Mouse (Mus musculus): Measurements from ENCODE around the gene Pla2g4d.

Pla2g4d gene

DNA sequence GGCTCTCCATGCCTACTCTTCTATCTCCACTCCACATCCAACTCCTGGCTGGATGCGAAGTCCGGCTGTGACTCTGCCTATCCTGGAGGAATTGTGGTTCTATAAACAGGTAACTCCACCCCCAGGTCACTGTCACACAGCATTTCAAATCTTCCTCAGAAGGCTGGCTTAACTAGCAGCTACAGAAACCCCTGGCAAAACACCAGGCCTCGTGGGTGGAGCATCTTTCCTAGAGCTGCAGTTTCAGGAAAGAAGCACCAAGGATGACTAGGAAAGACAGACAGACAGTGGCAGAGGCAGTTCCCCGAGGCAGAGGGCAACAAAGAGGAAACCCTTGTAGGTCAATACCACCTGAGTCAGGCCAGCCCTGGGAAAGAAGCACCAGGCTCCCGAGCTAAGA, at the start of gene Pla2g4d:
Gene Pla2g4d (minus strand): TSS at position 203 of the 400 bp plus-strand sequence.
- DNase-seq (ENCODE audit: extremely low spot score, low spot score) = no peak

DNA sequence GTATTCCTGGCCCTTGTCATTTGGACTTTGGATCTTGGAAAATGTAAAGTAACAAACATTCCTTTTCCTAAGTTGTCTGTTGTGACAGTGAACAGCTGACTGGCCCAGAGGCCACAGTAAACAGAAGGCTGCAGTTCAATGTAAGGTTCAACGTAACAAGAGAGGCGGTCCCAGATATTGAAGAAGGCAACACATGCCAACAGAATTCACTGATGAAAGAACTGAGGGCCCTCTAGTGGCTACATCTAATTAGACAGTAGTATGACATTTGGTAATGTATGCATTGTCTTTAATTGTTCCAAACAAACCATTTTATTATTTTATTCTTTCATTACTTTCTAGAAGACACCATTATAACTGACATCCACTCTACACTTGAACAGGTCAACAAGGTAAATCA, 48.9 kb upstream of the Pla2g4d start:
- DNase-seq (ENCODE audit: extremely low spot score, low spot score) = no peak

DNA sequence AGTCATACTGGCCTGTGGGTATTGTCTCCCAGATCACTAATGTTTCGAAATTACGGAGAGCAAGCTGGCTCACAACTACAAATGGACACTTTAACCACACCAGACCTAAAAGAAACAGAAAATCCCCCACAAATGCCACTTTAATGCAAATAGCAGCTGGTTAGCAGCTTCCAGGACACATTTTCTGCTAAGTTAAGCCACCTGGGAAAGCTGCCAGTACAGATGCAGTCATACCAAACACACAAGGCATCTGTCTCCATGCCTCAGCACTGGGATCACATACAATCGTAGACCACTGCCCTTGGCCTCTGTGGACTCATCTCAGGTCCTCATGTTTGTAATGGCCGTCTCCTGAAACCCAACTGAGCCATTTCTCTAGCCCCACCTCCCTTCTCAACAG, 42.6 kb upstream of the Pla2g4d start:
- DNase-seq (ENCODE audit: extremely low spot score, low spot score) = no peak

- DNase-seq (ENCODE audit: extremely low spot score, low spot score) = no peak
These were observed 26.1 kb upstream of the Pla2g4d start for GRCm38 (mm10) chr2:120315077-120315476.

DNA sequence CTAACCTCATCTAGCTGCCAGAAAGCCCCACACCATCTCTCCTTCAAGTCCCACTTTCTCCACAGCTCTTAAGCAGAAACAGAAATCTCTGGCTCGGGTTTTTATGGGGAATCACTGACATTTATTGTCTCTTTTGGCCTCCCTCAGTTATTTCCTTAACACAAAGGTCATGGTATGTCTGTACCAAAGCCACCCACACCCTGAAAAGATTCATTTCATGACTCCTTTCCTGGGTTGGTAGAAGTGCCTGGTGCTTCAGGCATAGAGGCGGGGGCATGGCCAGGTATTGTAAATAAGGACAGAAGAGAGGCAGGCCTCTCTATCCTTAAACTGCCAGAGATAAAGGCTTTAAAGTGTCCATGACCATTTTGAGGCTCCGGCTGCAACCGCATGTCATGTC, 25.5 kb upstream of the Pla2g4d start:
- DNase-seq (ENCODE audit: extremely low spot score, low spot score) = no peak

- no peak for DNase-seq (ENCODE audit: extremely low spot score, low spot score)
These were observed 25.0 kb upstream of the Pla2g4d start, which contains the start of gene Pla2g4f for GRCm38 (mm10) chr2:120313976-120314375. Gene Pla2g4f, minus strand, starts transcription at chr2:120314165.

GRCm38 (mm10) chr2:120312276-120312825, 23.4 kb upstream of the Pla2g4d start:
- DNase-seq (ENCODE audit: extremely low spot score, low spot score) = no peak

DNA sequence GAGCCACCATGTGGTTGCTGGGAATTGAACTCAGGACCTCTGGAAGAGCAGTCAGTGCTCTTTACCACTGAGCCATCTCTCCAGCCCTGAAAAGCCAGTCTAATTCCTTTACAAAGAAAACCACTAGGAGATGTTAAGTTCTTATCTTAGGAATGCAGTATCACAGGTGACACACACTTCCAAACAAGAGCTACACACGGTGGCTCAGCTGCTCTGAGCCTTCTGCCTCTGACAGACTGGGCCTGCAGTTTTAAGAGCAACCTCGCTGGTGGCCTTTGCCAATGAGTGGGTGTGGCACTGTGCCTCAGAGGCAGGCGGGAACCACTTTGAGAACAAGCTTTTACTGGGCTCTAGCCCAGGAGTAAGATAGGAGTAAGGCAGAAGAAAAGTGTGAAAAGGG, 15.1 kb upstream of the Pla2g4d start:
- no peak for DNase-seq (ENCODE audit: extremely low spot score, low spot score)

DNA sequence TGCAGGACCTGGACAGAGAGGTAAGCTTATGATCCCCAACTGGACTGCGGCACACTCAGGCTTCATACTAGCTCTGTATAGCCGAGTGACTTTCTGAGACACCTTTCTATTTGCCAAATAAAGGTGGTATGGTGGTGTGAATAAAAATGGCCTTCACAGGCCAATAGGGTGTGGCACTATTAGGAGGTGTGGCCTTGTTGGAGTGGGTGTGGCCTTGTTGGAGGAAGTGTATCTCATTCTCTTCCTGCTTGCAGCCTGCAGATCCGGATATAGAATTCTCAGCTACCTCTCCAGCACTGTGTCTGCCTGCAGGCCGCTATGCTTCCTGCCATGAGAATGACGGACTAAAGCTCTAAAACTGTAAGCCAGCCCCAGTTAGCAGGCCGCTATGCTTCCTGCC, 12.1 kb upstream of the Pla2g4d start:
- no peak for DNase-seq (ENCODE audit: extremely low spot score, low spot score)

DNA sequence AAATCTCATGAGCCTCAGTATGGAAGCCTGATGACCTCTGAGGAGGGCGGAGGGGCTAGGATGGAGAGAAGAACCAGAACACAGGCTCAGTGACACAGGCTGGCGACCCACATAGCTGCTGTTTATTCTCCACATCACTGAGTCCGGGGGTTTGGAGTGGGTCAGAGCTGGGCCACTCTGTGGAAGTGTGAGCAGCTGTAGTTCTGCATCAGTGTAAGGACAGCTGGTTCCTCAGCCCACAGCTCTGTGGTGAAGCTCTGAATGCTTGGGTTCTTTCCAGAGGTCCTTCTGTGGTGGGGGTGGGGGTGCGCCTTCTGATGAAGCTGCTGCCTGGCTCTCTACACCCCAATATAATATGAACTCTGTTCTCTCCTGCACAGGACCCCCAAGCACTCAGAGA, 10.9 kb upstream of the Pla2g4d start:
- DNase-seq (ENCODE audit: extremely low spot score, low spot score) = no peak

- no peak for DNase-seq (ENCODE audit: extremely low spot score, low spot score)
These were observed 7.2 kb upstream of the Pla2g4d start for GRCm38 (mm10) chr2:120296160-120296559.

GRCm38 (mm10) chr2:120291471-120292078, 2.6 kb upstream of the Pla2g4d start:
- no peak for DNase-seq (ENCODE audit: extremely low spot score, low spot score)

DNA sequence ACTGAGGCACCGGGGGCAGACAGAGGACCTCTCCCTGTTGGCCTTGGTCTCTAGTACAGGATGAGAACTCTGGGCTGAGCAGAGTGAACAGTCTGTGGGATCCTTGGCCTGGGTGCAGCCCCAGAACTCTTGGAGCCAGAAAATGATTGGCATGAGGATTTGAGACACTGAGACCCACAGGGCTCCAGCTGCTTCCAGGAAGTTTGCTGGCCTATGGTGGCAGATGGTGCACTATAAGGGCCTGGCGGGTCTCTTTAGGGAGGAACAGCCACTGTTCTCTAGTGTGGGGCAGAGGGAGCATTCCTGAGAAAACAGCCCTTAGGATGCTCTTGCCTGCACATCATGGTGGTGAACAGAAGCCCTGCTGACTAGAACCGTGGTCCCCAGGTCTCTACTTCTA, 596 bp downstream of the Pla2g4d start:
- no peak for DNase-seq (ENCODE audit: extremely low spot score, low spot score)

- no peak for DNase-seq (ENCODE audit: extremely low spot score, low spot score)
These were observed 3.4 kb downstream of the Pla2g4d start for GRCm38 (mm10) chr2:120285639-120286038.

- DNase-seq (ENCODE audit: extremely low spot score, low spot score) = no peak
These were observed 4.3 kb downstream of the Pla2g4d start for GRCm38 (mm10) chr2:120284705-120285104.

DNA sequence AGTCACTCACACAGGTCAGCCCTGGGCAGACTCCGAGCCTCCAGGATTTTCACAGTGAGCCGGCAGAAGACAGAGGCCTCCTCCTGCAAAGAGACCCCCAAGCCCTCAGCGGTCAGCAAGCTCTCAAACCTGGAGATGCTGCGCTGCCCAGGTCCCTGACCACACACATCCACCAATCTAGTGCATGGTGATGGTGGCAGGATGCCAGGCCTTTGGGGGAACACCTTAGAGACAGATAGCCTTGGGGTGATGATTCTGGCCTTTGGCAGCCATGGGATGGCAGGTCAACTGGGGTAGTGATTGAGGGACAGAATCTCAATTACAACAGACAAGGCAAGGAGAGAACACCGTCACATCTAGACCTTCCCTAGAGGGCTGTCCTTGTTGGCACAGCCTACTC, 4.9 kb downstream of the Pla2g4d start:
- DNase-seq (ENCODE audit: extremely low spot score, low spot score) = no peak

DNA sequence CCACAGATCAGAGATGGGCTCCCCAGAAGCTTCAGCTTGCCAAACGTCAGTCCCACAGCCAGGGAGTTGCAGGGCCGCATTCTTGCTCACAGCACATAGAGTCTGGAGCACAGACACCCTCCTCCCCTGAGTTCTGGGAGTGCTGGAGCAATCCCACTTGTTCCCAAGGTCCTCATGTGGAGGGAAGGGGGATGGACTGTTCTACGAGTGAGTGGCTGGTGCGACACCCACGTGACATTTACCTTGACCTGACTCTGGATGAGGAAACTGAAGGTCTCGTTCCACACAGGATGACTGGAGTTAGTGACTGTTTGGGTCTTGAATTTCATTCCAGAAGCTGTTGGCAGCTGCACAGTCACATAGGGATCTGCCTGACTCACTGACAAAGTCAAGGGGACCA, 5.4 kb downstream of the Pla2g4d start:
- DNase-seq (ENCODE audit: extremely low spot score, low spot score) = no peak

DNA sequence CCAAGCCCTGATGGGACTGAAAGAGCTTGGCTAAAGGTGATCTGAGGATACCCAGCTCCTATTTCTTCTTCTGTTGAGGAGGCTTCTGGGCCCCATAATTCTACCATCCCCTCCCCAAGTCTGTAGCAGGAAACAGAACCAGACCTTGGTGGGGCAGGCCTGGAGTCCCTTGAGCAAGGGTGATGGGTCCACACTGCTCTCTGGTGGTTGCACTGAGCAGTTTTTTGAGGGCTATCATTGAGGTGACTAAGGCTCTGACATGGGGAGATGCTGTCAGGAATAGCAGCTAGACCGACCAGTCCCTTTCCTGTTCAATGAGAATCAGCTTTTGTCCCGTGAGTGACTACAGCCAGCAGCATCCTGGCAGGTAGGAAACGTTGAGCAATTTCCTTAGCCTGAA, 7.8 kb downstream of the Pla2g4d start:
- DNase-seq (ENCODE audit: extremely low spot score, low spot score) = no peak

DNA sequence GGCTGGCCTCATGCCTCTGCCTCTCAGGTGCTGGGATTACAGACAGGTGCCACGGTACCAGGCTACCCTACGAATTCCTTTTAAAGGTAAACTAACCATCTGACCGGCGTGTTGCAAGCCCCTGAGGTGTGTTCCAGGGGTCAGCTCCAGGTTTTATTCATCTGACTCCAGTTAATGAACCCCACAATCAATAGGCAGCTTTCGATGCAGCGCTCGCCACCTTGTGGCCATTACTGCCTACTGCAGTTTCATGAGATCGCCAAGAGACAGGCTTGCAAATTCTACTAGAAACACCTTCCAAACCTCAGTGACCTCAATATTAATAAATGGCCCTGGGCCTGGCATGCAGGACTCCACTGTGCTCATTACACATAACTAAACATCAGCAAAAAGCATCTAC, 9.0 kb downstream of the Pla2g4d start:
- peak; percentile 63 for DNase-seq (ENCODE audit: extremely low spot score, low spot score)

DNA sequence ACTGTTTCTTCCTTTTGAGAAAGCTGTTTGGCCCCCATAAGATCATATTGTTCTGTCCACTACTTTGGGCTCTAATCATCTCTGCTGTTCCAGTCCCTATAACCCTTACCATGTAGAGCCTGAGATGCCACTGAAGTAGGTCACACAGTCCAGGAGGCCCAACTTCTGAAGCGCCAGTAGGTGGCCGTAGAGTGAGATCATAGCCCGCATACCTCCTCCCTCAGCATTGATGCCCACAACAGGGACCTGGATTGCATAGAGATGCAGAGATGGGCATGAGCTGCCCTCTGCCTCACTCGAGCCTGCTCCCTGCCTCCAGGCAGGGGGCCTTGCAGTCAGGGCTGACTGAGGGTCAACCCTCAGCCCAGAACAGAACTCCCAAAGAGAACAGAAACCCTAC, 12.0 kb downstream of the Pla2g4d start:
- no peak for DNase-seq (ENCODE audit: extremely low spot score, low spot score)

DNA sequence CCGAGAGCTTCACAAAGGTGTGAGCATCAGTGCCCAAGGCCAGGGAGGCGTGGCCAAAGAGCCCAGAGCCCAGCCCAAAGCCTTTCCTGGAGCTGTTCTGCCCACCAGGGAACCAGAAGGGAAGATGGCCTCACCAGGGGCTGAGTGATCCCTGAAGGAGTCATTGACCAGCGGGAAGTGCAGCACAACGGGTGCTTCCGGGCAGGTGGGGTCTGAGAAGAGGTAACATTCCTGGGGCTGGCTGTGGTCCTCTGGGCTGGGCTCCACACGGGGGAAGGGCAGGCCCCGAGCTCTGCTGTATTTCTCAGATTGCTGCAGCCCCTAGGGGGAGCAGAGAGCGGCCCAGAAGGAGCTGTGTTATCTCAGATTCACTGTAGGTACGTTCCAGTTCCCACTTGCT, 20.4 kb downstream of the Pla2g4d start:
- DNase-seq (ENCODE audit: extremely low spot score, low spot score) = peak; percentile 19

DNA sequence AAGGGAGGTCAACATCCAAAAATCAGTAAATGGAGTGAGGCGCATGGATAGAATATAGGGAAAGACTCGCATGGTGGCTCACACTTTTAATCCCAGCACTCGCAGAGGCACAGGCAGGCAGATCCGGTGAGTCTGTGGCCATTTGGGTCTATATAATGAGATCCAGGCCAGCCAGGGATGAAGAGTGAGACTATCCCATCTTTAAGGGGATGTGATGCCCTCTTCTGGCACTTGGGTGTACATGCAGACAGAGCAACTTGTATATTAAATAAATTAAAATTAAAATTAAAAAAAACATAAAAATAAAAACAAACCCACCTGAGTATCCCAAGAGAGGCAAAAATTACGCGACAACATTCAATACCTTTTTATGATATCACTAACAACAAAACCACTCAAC, 23.5 kb downstream of the Pla2g4d start:
- DNase-seq (ENCODE audit: extremely low spot score, low spot score) = no peak

DNA sequence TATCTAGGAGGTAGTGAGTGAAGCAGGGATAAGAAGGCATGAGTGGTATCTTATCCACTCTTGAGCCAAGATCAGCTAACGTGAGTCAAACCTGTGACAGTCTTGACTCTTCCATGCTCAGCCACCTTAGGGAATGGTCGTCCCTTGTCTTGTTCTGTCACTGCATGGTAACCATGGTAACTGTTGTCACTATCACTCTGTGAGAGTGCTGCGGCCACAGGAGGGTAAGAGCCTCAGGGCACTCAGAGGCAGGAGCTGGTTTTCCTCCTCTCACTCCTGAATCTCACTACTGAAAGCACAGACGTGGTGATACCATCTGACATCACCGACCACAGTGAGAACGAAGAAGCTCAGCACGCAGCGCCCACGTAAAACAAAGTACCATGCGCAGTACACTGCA, 24.1 kb downstream of the Pla2g4d start:
- no peak for DNase-seq (ENCODE audit: extremely low spot score, low spot score)

GRCm38 (mm10) chr2:120262876-120263275, 26.1 kb downstream of the Pla2g4d start:
- DNase-seq (ENCODE audit: extremely low spot score, low spot score) = no peak
